Mouse (Mus musculus) heart, embryonic 11.5 days (tissue): ENCODE measurements around the gene Padi6. TPM values are rescaled to one million over a fixed set of nuclear protein-coding genes. Genes with fewer than 3 reads are reported as not detected.

ENCODE experiments used
- ATAC-seq: fragments of 200-750 bp; cut with Nextera tagmentation; replicated peaks from 2 replicates; pipeline ENCODE4 v1.8.0; 2017; ENCODE audit warnings: moderate library complexity; ENCODE audit not compliant: insufficient number of reproducible peaks, low FRiP score, low TSS enrichment
- H3K27ac ChIP-seq: fragments of 300-500 bp; sonication (generic); 2 replicates; pipeline ENCODE4 v1.5.1; 2014; ENCODE audit warnings: mild to moderate bottlenecking, low read depth, low read length
- H3K27me3 ChIP-seq: fragments of 300-500 bp; sonication (generic); 2 replicates; pipeline ENCODE4 v1.6.1; 2014; ENCODE audit warnings: mild to moderate bottlenecking, low read length, mixed read lengths; ENCODE audit not compliant: control insufficient read depth, insufficient read depth
- H3K36me3 ChIP-seq: fragments of 300-500 bp; sonication (generic); 2 replicates; pipeline ENCODE4 v1.6.1; 2014; ENCODE audit warnings: mild to moderate bottlenecking, low read length, moderate library complexity, mixed read lengths; ENCODE audit not compliant: control insufficient read depth, insufficient read depth
- H3K4me1 ChIP-seq: fragments of 300-500 bp; sonication (generic); 2 replicates; pipeline ENCODE4 v1.6.1; 2014; ENCODE audit warnings: low read length; ENCODE audit not compliant: control insufficient read depth, insufficient read depth
- H3K4me2 ChIP-seq: fragments of 300-500 bp; sonication (generic); 2 replicates; pipeline ENCODE4 v1.6.1; 2014; ENCODE audit warnings: mild to moderate bottlenecking, moderate library complexity
- H3K4me3 ChIP-seq: fragments of 300-500 bp; sonication (generic); 2 replicates; pipeline ENCODE4 v1.5.1; 2014; ENCODE audit warnings: low read depth, low read length
- H3K9ac ChIP-seq: fragments of 300-500 bp; sonication (generic); 2 replicates; pipeline ENCODE4 v1.6.1; 2014; ENCODE audit warnings: mild to moderate bottlenecking, low read depth, low read length, moderate library complexity
- H3K9me3 ChIP-seq: fragments of 300-500 bp; sonication (generic); replicated peaks from 2 replicates; pipeline ENCODE4 v1.6.1; 2016; ENCODE audit warnings: low read length; ENCODE audit not compliant: control insufficient read depth
- WGBS: fragments of 180-500 bp; shearing (Covaris S2); extraction: QIAGEN DNeasy Blood & Tissue Kit; methylation state at CpG from one replicate; pipeline ENCODE4 v1.1.7; 2014; ENCODE audit not compliant: insufficient replicate concordance; 5-methylcytosine and 5-hydroxymethylcytosine counted together
- polyA plus RNA-seq: library from polyadenylated mRNA; unstranded; fragments of >200 nt; fragmentation: Nextera tagmentation; extraction: Ambion mirVana; gene quantifications from 2 replicates; pipeline ENCODE4 v1.2.1, GENCODE M21; 2014

Padi6 gene
- polyA plus RNA-seq, 1 experiment from 2014 or later, result not detected

- peaks cover 13% of the 10 kb centered on the region for H3K4me1 ChIP-seq
- no peak overlapping the region for H3K9ac ChIP-seq
These were observed 643 bp upstream of the Padi6 start for GRCm38 (mm10) chr4:140743086-140743485.

DNA sequence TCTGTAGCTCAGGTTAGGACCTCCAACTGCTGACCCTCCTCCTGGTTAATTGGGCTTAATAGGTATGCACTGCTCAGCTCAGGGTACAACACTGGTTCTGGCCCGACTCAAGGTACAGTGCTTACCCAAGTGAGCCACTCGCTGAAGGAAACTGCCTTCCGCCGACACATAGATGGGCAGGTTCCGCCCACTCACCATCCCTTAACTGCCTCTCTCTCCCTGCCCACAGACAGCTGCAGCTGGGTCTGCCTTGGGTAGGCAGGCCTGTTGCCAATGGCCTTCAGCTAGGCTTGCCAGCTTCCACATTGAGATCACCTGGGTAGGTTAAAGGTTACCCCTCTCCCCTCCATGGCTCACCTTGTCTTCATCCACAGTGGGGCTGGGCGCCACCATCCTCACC is 1.0 kb downstream of the Padi6 start:
- Histone ChIP-seq H3K9ac (no peak overlapping the region), H3K4me3 (no peak overlapping the region), H3K4me2 (no peak overlapping the region), H3K4me1 (peaks cover 5% of the 10 kb centered on the region; the same call in 1 of the 2 replicates), H3K27ac (no peak overlapping the region), H3K9me3 (no peaks in the 10 kb centered on the region), H3K27me3 (0 out of 2 replicates have a peak, but pooled peaks cover 3% of the 10 kb centered on the region), H3K36me3 (no peaks in the 10 kb centered on the region)
- no peak for ATAC-seq
- WGBS, result 83% methylated on average over 6 of the region's 6 CpGs

More at GRCm38 (mm10) chr4:140743086-140743485, 643 bp upstream of the Padi6 start:
- no peaks in the 10 kb centered on the region for H3K9me3 ChIP-seq
- ATAC-seq, result no peak
- H3K4me3 ChIP-seq, result no peak overlapping the region
- no peak overlapping the region for H3K4me2 ChIP-seq
- no peak overlapping the region for H3K27ac ChIP-seq
- no peaks in the 10 kb centered on the region for H3K36me3 ChIP-seq
- 18% methylated on average over 4 of the region's 4 CpGs for WGBS
- H3K27me3 ChIP-seq, result 0 out of 2 replicates have a peak, but pooled peaks cover 3% of the 10 kb centered on the region

DNA sequence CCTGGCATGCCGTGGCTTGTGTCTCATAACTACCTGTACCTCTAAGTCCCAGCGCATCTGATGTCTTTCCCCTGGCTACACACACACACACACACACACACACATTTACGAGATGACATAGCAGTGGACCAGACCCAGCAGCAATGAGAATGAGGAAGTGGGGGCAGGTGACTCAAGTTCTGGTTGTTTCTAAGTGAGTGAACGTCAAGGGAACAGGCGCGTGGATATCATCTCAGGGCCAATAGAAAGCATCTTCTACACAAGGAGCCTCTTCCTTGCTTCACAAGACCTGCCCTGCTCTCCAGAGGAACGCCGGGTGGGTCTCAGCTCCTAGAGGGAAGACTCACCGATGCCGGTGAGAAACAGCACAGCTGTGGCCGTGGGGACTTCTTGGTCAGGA is 1.8 kb downstream of the Padi6 start:
- 80% methylated on average over 11 of the region's 11 CpGs for WGBS
- ATAC-seq, result no peak

GRCm38 (mm10) chr4:140732871-140733270 is 9.6 kb downstream of the Padi6 start:
- Histone ChIP-seq H3K4me3 (no peak overlapping the region), H3K27me3 (no peaks in the 10 kb centered on the region), H3K4me2 (no peak overlapping the region), H3K4me1 (peaks cover 3% of the 10 kb centered on the region; the same call in 1 of the 2 replicates), H3K9ac (no peak overlapping the region), H3K9me3 (no peaks in the 10 kb centered on the region), H3K27ac (no peak overlapping the region), H3K36me3 (no peaks in the 10 kb centered on the region)
- 63% methylated on average over 7 of the region's 7 CpGs for WGBS
- ATAC-seq, result no peak

More for the DNA sequence above, 1.8 kb downstream of the Padi6 start:
- Histone ChIP-seq H3K4me2 (no peak overlapping the region), H3K4me1 (peaks cover 5% of the 10 kb centered on the region; the same call in 1 of the 2 replicates), H3K9ac (no peak overlapping the region), H3K27ac (no peak overlapping the region), H3K4me3 (no peak overlapping the region), H3K36me3 (no peaks in the 10 kb centered on the region), H3K9me3 (no peaks in the 10 kb centered on the region), H3K27me3 (0 out of 2 replicates have a peak, but pooled peaks cover 3% of the 10 kb centered on the region)

GRCm38 (mm10) chr4:140731654-140732053 is 10.8 kb downstream of the Padi6 start:
- Histone ChIP-seq H3K4me1 (peaks cover 3% of the 10 kb centered on the region; the same call in 1 of the 2 replicates), H3K4me3 (no peak overlapping the region), H3K27me3 (no peaks in the 10 kb centered on the region), H3K9ac (no peak overlapping the region), H3K27ac (no peak overlapping the region), H3K4me2 (no peak overlapping the region), H3K36me3 (no peaks in the 10 kb centered on the region), H3K9me3 (no peaks in the 10 kb centered on the region)
- 79% methylated on average over 4 of the region's 4 CpGs for WGBS
- no peak for ATAC-seq

GRCm38 (mm10) chr4:140726907-140727306 is 15.5 kb downstream of the Padi6 start:
- H3K4me2 ChIP-seq, result no peak overlapping the region
- H3K9me3 ChIP-seq, result no peaks in the 10 kb centered on the region
- 0 out of 2 replicates have a peak, but pooled peaks cover 4% of the 10 kb centered on the region for H3K4me1 ChIP-seq
- no peak for ATAC-seq
- WGBS, result 77% methylated on average over 12 of the region's 12 CpGs
- no peaks in the 10 kb centered on the region for H3K27me3 ChIP-seq
- H3K36me3 ChIP-seq, result 0 out of 2 replicates have a peak, but pooled peaks cover 3% of the 10 kb centered on the region
- no peak overlapping the region for H3K27ac ChIP-seq
- no peak overlapping the region for H3K9ac ChIP-seq
- no peak overlapping the region for H3K4me3 ChIP-seq

DNA sequence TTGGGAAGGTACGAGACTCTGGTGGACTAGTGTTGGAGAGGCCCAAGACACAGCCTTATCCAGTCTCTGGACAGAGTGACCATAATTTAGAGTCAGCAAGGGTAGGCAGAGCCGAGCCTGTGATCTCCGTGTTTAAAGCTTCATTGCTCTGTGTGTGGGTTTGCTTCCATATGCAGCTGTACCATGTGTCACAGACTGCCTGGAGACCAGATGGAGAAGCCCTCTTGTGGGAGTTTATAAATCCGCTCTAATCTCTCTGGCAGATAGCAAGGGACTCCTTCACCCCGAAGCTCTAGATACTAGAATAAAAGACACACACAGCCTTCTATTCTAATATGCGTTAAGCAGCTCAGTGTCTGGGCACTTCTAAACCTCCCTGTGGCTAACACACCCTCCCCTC is 17.7 kb downstream of the Padi6 start:
- Histone ChIP-seq H3K27me3 (no peaks in the 10 kb centered on the region), H3K27ac (no peak overlapping the region), H3K4me2 (no peak overlapping the region), H3K4me3 (no peak overlapping the region), H3K36me3 (peaks cover 17% of the 10 kb centered on the region), H3K4me1 (0 out of 2 replicates have a peak, but pooled peaks cover 6% of the 10 kb centered on the region), H3K9ac (no peak overlapping the region), H3K9me3 (no peaks in the 10 kb centered on the region)
- no peak for ATAC-seq
- 65% methylated on average over 6 of the region's 6 CpGs for WGBS

- H3K4me3 ChIP-seq, result no peak overlapping the region
- 54% methylated on average over 5 of the region's 5 CpGs for WGBS
- ATAC-seq, result no peak
- H3K4me2 ChIP-seq, result no peak overlapping the region
- peaks cover 20% of the 10 kb centered on the region for H3K36me3 ChIP-seq
- 0 out of 2 replicates have a peak, but pooled peaks cover 6% of the 10 kb centered on the region for H3K4me1 ChIP-seq
- no peak overlapping the region for H3K9ac ChIP-seq
- no peaks in the 10 kb centered on the region for H3K27me3 ChIP-seq
- no peak overlapping the region for H3K27ac ChIP-seq
- H3K9me3 ChIP-seq, result no peaks in the 10 kb centered on the region
These were observed 18.6 kb downstream of the Padi6 start for GRCm38 (mm10) chr4:140723801-140724200.

- no peak for ATAC-seq
These were observed 19.3 kb downstream of the Padi6 start for GRCm38 (mm10) chr4:140723192-140723591.

More at GRCm38 (mm10) chr4:140723192-140723591, 19.3 kb downstream of the Padi6 start:
- Histone ChIP-seq H3K9me3 (no peaks in the 10 kb centered on the region), H3K4me3 (no peak overlapping the region), H3K4me2 (no peak overlapping the region), H3K36me3 (peaks cover 23% of the 10 kb centered on the region), H3K4me1 (0 out of 2 replicates have a peak, but pooled peaks cover 6% of the 10 kb centered on the region), H3K27ac (no peak overlapping the region), H3K27me3 (no peaks in the 10 kb centered on the region), H3K9ac (no peak overlapping the region)
- WGBS, result 82% methylated on average over 9 of the region's 9 CpGs
